Mouse (Mus musculus) stomach, postnatal 0 days (tissue): ENCODE measurements around the gene Ahcyl1. TPM values are rescaled to one million over a fixed set of nuclear protein-coding genes. Genes with fewer than 3 reads are reported as not detected.
"Not testable (repeated sequence)": the region's sequence is repeated elsewhere in the genome, so short reads cannot be mapped to it uniquely, and the experiment has no call there.

Source experiments
- ATAC-seq: fragments of 200-750 bp; cut with Nextera tagmentation; 2 replicates; pipeline ENCODE4 v1.8.0; 2017; ENCODE audit not compliant: low FRiP score, low TSS enrichment
- DNase-seq: peaks from one replicate; pipeline ENCODE4 v3.0.0-alpha.2; 2016; ENCODE audit warnings: low spot score
- H3K27ac ChIP-seq: fragments of 300-500 bp; sonication (generic); replicated peaks from 2 replicates; pipeline ENCODE4 v1.5.1; 2014; ENCODE audit warnings: mild to moderate bottlenecking, control low read depth
- H3K27me3 ChIP-seq: fragments of 300-500 bp; sonication (generic); 2 replicates; pipeline ENCODE4 v1.6.1; 2014; ENCODE audit warnings: low read length; ENCODE audit not compliant: control insufficient read depth, insufficient read depth
- H3K36me3 ChIP-seq: fragments of 300-500 bp; sonication (generic); 2 replicates; pipeline ENCODE4 v1.6.1; 2014; ENCODE audit warnings: low read length, mixed read lengths; ENCODE audit not compliant: control insufficient read depth, insufficient read depth
- H3K4me1 ChIP-seq: fragments of 300-500 bp; sonication (generic); replicated peaks from 2 replicates; pipeline ENCODE4 v1.6.1; 2014; ENCODE audit warnings: antibody characterized with exemption; ENCODE audit not compliant: control insufficient read depth, insufficient read depth
- H3K4me2 ChIP-seq: fragments of 300-500 bp; sonication (generic); replicated peaks from 2 replicates; pipeline ENCODE4 v1.6.1; 2014; ENCODE audit warnings: low read depth, mild to moderate bottlenecking, control low read depth, moderate library complexity
- H3K4me3 ChIP-seq: fragments of 300-500 bp; sonication (generic); 2 replicates; pipeline ENCODE4 v1.5.1; 2014; ENCODE audit warnings: low read depth, low read length, control low read depth
- H3K9ac ChIP-seq: fragments of 300-500 bp; sonication (generic); 2 replicates; pipeline ENCODE4 v1.6.1; 2014; ENCODE audit warnings: mild to moderate bottlenecking, low read length, control low read depth, mixed read lengths
- H3K9me3 ChIP-seq: fragments of 300-500 bp; sonication (generic); 2 replicates; pipeline ENCODE4 v1.6.1; 2016; ENCODE audit warnings: low read length; ENCODE audit not compliant: control insufficient read depth
- CTCF ChIP-seq: IDR thresholded peaks from 2 replicates; pipeline ENCODE4 v1.5.1; 2016; ENCODE audit warnings: antibody characterized with exemption, low read depth, mild to moderate bottlenecking, moderate library complexity
- EP300 ChIP-seq: optimal IDR thresholded peaks from 2 replicates; pipeline ENCODE3; 2016; ENCODE audit warnings: antibody characterized with exemption
- WGBS: fragments of 180-500 bp; shearing (Covaris S2); extraction: QIAGEN DNeasy Blood & Tissue Kit; methylation state at CpG from one replicate; pipeline ENCODE4 v1.1.7; 2014; 5-methylcytosine and 5-hydroxymethylcytosine counted together
- polyA plus RNA-seq: library from polyadenylated mRNA; unstranded; fragments of >200 nt; fragmentation: Nextera tagmentation; extraction: Ambion mirVana; gene quantifications from 2 replicates; pipeline ENCODE4 v1.2.1, GENCODE M21; 2015

The Ahcyl1 gene
- polyA plus RNA-seq, 1 experiment from 2014 or later = 39.8 TPM

DNA sequence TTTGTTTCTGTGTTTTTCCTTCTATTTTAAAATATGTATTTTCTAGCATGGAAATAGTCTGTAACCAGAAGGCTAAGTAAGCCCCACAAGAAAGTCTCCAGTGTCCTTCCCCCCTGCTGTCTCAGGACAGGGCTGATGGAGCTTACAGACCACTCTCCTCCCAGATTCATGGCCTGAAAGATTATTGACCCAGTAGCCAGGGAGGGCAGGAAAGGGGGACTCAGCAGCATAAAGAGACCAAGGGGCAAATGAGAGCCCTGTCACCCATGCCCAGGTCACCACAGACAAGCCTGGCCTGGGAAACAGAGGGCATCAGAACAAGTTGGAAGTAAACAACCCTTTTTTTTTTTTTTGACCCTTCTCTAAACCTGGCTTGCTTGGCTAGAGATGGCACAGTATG is 45.0 kb upstream of the Ahcyl1 start:
- H3K36me3 ChIP-seq = peaks cover 17% of the 10 kb centered on the region
- peaks cover 12% of the 10 kb centered on the region for H3K4me1 ChIP-seq
- no peaks in the 10 kb centered on the region for H3K27me3 ChIP-seq
- DNase-seq = no peak
- no peak overlapping the region for H3K9ac ChIP-seq
- H3K27ac ChIP-seq = peak overlapping the region; percentile 78
- no peaks in the 10 kb centered on the region for H3K9me3 ChIP-seq
- no peak for ATAC-seq
- H3K4me3 ChIP-seq = no peak overlapping the region
- TF ChIP-seq CTCF (no peak), EP300 (no peak)
- no peak overlapping the region for H3K4me2 ChIP-seq

DNA sequence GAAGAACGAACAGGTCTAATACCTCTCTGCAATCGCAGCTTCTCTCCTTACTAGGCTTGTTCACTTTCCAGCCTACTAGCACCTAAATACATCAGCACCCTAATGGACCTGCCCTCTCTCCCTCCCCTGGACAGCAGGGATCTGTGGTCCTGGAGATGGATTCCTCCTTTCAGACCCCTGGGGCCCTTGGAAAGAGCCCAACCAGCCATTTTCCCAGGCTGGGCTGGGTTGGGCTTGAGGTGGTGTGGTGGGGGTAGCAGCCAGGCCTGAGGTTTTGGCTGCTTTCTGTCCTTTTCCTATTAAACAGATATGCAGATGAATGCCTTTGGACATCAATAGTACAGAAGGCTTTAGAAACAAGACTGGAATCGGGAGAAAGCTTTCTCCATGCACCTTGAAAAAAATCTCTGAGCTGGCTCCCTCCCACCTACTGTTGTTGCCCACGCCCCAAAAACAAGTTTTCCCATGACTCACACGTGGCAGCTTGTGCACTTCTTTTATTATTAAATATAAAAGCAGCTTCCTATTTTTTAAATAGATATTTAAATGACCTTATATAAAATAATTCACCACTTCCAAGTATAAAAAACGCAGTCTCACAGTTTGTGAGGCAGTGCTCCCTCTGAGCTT is 44.3 kb upstream of the Ahcyl1 start:
- 0 out of 2 replicates have a peak, but pooled peaks have one; percentile 3 for TF ChIP-seq CTCF
- TF ChIP-seq EP300 = no peak
- peak; percentile 71 for DNase-seq
- ATAC-seq = peak; percentile 74; the same call in 1 of the 2 replicates

DNA sequence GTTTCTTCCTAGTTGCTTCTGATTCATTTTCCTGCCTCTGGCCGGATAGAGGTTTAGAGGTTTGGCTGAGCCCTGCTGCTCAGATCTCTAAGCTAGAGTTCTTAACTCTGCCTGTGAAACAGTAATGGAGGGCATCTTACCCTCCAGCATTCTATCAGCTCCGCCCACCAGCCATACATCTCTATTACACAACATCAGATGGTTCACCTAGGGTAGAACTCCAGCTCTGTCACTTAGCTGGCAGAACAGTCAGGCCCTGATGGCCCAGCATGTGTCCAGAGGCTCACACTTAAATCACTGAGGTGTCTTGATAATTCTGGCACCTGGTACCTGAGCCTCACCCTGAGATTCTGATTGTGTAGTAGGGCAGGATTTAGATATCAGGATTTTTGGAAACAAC is 43.6 kb upstream of the Ahcyl1 start:
- DNase-seq = no peak

More for the DNA sequence above, 44.3 kb upstream of the Ahcyl1 start:
- Histone ChIP-seq H3K9ac (no peak overlapping the region), H3K4me3 (no peak overlapping the region), H3K27me3 (no peaks in the 10 kb centered on the region), H3K4me1 (peaks cover 12% of the 10 kb centered on the region), H3K9me3 (no peaks in the 10 kb centered on the region), H3K4me2 (no peak overlapping the region), H3K27ac (peak overlapping the region; percentile 78), H3K36me3 (peaks cover 10% of the 10 kb centered on the region)
- WGBS = 9% methylated on average over 6 of the region's 6 CpGs

DNA sequence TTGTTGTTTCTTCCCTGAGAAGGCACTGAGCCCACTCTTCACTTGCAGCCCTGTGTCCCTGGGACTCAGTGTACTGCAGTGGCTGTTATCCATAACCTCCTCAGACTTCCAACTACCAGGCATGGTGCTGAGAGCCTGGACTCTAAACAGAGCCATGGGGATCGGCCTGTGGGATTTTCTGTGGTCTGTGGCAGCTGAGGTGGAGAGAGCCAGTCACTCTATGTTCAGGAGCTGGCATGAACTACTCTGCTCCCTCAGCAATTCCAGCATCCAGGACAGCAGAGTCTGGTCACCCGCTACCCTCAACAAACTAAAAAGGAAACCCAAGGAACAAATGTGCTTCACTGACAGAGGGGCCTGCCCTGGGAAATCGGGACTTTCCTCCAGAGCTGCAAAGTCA is 43.1 kb upstream of the Ahcyl1 start:
- H3K4me1 ChIP-seq = peaks cover 12% of the 10 kb centered on the region

More for the DNA sequence above, 43.6 kb upstream of the Ahcyl1 start:
- peaks cover 10% of the 10 kb centered on the region; the same call in 1 of the 2 replicates for H3K36me3 ChIP-seq
- TF ChIP-seq EP300 (no peak), CTCF (no peak)
- H3K4me1 ChIP-seq = peaks cover 12% of the 10 kb centered on the region
- no peak overlapping the region for H3K4me3 ChIP-seq
- H3K27me3 ChIP-seq = no peaks in the 10 kb centered on the region
- ATAC-seq = 0 out of 2 replicates have a peak, but pooled peaks have one; percentile 21
- H3K27ac ChIP-seq = peak overlapping the region; percentile 78
- no peak overlapping the region for H3K4me2 ChIP-seq
- WGBS = 54% methylated on average over 2 of the region's 2 CpGs
- no peaks in the 10 kb centered on the region for H3K9me3 ChIP-seq
- H3K9ac ChIP-seq = no peak overlapping the region

DNA sequence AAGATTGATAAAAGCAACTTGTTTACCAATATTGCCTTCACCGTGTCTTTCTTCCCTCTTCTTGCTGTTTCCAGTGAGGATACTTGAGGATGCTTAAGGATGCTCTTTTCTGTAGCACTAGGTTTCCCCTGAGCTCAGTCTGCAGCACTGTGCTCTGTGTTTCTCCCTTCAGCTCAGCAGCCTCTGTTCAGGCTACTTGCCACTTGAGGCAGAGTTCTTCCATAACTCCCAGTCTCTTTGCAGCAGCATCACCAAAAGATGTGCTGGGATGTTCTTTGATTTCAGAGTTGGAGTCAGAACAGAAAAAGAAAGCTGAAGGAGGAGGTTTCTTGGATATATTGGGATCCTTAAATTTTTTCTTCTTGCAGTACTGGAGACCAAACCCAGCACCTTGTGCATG is 42.3 kb upstream of the Ahcyl1 start:
- ATAC-seq = no peak
- TF ChIP-seq EP300 (no peak), CTCF (peak; percentile 30)

More for the DNA sequence above, 43.1 kb upstream of the Ahcyl1 start:
- no peak for TF ChIP-seq CTCF
- no peak for TF ChIP-seq EP300
- H3K27ac ChIP-seq = peak overlapping the region; percentile 78
- no peaks in the 10 kb centered on the region for H3K27me3 ChIP-seq
- H3K4me3 ChIP-seq = no peak overlapping the region
- H3K36me3 ChIP-seq = peaks cover 10% of the 10 kb centered on the region; the same call in 1 of the 2 replicates
- ATAC-seq = no peak
- no peak overlapping the region for H3K4me2 ChIP-seq
- no peak for DNase-seq
- WGBS = 67% methylated on average over 3 of the region's 3 CpGs
- H3K9ac ChIP-seq = no peak overlapping the region
- H3K9me3 ChIP-seq = no peaks in the 10 kb centered on the region

DNA sequence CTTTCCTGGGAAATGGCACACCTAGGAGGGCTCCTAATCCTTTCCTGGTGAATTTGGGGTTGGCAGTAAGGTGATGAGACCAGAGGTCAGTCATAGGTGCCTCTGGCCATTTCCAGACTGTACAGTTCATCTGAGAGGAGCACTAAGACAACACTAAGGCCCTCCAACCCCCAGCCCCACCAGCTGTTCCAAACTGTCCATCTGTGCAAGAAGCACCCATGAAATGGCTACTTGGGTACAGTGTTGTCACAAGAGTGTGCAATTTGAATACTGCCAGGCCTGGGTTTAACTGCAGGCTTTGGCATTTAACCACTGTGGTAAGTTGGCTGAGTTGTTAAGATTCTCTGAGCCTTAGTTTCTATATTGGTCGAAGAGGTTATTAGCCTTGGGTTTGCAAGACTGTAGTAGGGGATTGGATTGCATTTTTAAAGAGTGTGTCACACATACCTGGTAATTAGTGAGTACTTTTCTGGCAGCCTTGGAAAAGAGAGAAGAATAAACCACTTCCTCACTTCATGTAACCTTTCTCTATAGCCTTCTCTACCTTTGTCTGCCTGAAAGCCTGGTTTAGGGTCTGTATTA is 41.3 kb upstream of the Ahcyl1 start:
- H3K4me2 ChIP-seq = no peak overlapping the region
- H3K9me3 ChIP-seq = no peaks in the 10 kb centered on the region
- H3K27me3 ChIP-seq = no peaks in the 10 kb centered on the region
- TF ChIP-seq EP300 (no peak), CTCF (no peak)
- peaks cover 12% of the 10 kb centered on the region for H3K4me1 ChIP-seq
- no peak overlapping the region for H3K4me3 ChIP-seq
- no peak overlapping the region for H3K27ac ChIP-seq
- ATAC-seq (no peak), DNase-seq (no peak)
- peaks cover 7% of the 10 kb centered on the region; the same call in 1 of the 2 replicates for H3K36me3 ChIP-seq
- 55% methylated on average over 1 of the region's 1 CpGs for WGBS
- no peak overlapping the region for H3K9ac ChIP-seq

More for the DNA sequence above, 42.3 kb upstream of the Ahcyl1 start:
- peaks cover 10% of the 10 kb centered on the region; the same call in 1 of the 2 replicates for H3K36me3 ChIP-seq
- DNase-seq = no peak
- no peak overlapping the region for H3K4me2 ChIP-seq
- H3K27ac ChIP-seq = no peak overlapping the region
- no peaks in the 10 kb centered on the region for H3K9me3 ChIP-seq
- no peak overlapping the region for H3K4me3 ChIP-seq
- 67% methylated on average over 1 of the region's 1 CpGs for WGBS
- no peaks in the 10 kb centered on the region for H3K27me3 ChIP-seq
- H3K9ac ChIP-seq = no peak overlapping the region
- peaks cover 12% of the 10 kb centered on the region for H3K4me1 ChIP-seq

DNA sequence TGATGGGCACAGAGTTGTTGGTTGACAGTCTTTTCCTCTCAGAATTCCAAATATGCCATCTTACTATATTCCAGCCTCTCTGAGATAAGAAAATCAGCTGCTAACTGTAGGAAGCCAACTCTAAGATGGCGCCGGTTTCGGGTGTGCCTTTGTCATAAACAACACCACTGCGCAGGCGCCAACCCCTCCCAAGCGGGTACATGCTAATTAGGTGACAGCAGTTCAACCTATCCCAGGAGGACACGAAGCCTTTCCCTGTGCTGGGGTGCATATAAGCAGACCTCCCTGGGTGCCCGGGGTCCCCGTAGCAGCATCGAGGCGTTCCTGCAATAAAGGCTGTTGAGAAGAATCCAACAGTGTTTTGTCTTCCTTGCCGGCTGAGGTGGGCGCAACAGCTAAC is 39.3 kb upstream of the Ahcyl1 start:
- H3K9ac ChIP-seq, ATAC-seq, H3K27me3 ChIP-seq, DNase-seq, H3K9me3 ChIP-seq, H3K36me3 ChIP-seq, H3K4me2 ChIP-seq, H3K4me1 ChIP-seq, H3K27ac ChIP-seq, H3K4me3 ChIP-seq: not testable (repeated sequence)
- 94% methylated on average over 13 of the region's 13 CpGs for WGBS
